Mouse (Mus musculus) heart, postnatal 0 days (tissue): ENCODE measurements at regions not wholly inside any gene's neighbourhood (a gene's known extent, or its start where the extent isn't known, plus 50 kb on each side); places are given as distances from the start of the nearest gene placed in this dataset.

Source experiments
- CTCF ChIP-seq: IDR thresholded peaks from 2 replicates; pipeline ENCODE4 v1.5.1; 2016; ENCODE audit warnings: antibody characterized with exemption, control low read depth, low read depth
- EP300 ChIP-seq: IDR thresholded peaks from 2 replicates; pipeline ENCODE4 v1.6.1; 2016; ENCODE audit warnings: antibody characterized with exemption, low read depth

DNA sequence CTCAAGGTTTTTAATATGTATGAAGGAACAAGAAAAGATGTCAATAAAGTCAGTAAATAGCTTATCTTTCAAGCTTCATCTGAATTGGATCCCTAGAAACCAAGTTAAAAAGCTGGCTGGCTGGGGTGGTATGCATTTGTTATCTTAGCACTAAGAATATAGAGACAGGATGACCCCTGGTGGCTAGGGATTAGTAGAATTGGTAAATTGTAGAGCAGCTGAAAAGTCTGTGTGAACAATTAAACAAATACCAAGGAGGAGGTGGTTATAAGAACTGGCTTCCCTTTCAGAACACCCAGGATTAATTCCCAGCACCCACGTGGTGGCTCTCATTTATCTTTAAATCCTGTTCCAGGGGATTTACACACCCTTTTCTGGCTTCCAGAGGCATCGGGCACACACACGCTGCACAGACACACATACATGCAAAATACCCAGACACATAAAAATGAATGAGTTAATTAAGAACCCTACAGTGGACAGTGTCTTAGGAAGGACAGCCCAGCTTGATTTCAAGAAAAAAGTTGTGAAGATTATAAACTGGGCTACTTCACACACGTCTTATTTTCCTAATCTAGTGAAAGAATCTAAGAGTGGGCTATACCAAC, 170.5 kb downstream of the Pdzph1 start:
- TF ChIP-seq EP300 (no peak), CTCF (no peak)
